Mouse (Mus musculus) adrenal gland, adult 8-10 months (tissue): ENCODE data around the gene Trim41. TPM values are rescaled to one million over a fixed set of nuclear protein-coding genes. Genes with fewer than 3 reads are reported as not detected.

ENCODE experiments used
- DNase-seq: peaks from one replicate; pipeline ENCODE4 v3.0.0; 2022
- total RNA-seq, 4 experiments: library from RNA; stranded (reverse); gene quantifications; 2 replicates each; pipeline ENCODE4 v1.2.4; 2022

Gene Trim41
- total RNA-seq, 4 experiments from 2014 or later = 35.5 to 69.9 (median 49.8) TPM

DNA sequence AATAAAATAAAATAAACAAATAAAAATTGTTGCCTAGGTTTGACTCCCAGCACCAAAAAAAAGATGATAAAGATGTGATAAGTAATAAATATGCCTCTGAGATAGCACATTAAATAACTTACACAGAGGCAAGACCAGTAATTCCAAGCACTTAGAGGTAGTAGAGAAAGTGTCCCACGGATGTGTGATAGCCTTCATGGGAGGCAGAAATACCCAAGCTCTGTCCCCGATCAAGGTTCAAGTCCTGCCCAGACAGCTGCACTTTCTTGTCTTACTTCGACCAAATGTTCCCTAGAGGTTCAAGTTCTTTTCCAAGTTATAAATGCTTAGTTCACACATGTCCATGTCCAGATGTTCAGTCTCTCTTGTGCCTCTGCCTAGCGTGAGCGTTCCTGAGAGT is 27.9 kb downstream of the Trim41 start:
- no peak for DNase-seq

DNA sequence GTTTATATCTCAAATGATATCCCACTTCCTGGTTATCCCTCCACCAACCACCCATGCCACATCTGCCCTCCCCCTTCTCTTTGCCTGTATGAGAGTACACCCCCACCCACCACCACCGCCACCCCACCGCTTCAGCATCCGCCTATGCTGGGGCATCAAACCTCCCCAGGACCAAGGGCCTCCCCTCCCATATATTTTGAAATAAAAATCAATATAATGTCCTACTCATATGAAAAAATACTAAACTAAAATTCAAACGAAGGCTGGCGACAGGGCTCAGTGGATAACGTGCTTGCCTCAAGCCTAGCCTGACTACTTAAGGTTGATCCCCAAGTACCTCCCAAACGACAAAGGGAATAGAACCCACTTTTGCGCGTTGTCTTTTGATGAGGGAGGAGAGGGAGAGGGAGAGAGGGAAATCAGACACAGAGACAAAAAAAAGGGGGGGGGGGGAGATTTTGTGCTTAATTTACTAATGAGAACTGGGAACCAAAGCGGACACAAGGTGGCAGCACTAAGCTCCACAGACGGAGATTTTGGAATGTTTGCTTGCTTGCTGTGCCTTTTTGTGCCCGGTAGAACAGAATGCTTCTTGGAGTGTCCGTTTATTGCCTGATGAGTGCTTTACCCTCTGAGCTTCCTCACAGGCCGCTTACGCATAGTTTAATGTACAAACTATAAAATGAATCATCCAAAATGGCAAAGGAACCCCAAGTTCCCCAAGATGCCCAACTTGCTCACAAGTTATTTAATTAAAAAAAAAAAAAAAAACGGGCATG is 28.7 kb downstream of the Trim41 start:
- DNase-seq = peak; percentile 49

DNA sequence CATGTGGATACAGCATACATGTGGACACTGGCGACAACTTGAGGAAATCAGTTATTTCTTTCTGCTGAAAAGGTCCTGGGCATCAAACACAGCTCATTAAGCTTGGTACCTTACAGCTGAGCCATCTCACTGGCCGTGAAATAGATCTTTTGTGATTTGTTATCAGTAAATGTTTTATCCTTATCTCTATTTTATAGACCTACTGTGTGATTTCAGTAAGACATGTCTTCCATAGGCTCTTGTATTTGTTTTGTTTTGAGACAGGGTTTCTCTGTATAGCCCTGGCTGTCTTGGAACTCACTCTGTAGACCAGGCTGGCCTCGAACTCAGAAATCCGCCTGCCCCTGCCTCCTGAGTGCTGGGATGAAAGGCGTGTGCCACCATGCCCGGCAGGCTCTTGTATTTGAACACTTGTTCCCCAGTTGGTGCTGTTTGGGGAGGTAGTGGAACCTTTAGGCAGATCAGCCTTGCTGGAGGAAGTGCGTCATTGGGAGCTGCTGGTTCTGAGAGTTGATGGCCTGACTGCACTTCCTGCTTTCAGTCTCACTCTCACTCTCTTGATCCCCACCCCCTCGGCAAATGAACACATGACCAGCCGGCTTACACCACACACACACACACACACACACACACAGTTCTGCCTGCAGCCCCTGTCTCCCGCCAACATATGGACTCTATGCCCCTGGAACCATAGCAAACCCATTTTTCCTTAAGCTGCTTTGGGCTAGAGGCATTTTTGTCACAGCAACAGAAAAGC is 29.5 kb downstream of the Trim41 start:
- no peak for DNase-seq

DNA sequence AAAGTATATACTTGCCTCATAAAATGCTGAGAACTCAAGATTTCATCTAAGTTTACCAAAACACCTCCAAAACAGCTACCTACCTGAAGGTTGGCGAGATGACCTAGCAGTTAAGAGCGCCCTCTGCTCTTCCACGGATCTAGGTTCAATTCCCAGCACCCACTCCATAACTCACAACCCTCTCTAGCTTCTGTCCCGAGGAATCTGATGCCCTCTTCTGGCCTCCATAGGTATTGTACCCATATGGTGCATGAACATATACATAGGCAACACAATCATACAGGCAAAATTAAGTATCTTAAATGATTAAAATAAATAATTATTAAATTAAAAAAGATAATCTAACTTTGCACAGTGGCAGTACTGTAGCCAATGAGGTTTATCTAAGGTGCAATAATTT is 34.9 kb downstream of the Trim41 start:
- DNase-seq = no peak

DNA sequence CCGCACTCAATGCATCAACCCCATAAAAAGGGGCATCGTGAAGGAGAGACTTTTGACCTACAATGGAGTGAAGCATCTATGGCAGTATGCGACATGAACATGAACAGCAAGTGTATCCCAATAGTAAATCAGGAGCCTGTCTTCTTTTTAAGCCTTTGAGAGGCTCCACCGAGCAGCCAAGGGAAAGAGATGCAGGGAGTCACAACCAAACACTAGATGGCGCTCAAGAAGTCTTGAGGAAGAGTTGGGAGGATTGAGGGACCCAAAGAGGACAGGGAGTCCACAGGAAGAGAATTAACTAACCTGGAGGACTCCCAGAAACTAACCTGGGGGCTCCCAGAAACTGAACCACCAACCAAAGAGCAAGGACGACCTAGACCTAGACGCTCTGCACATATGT is 37.7 kb downstream of the Trim41 start:
- no peak for DNase-seq

DNA sequence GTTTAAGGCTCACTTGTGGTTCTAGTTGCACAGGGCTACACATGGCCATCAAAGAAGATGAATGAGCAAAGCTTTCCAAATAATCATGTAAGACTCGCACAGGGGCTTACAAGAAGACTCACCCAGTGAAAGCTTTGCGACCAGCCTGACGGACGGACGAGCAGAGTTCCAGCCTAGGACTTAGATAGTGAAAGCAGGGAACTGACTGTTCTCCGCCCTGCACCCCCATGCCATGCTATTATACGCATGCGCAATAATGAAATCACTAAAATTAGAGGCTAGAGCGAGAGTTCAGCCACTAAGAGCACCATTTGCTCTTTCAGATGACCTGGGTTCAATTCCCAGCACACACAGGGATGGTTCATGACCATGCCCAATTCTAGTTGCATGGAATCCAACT is 39.9 kb downstream of the Trim41 start:
- DNase-seq = no peak

DNA sequence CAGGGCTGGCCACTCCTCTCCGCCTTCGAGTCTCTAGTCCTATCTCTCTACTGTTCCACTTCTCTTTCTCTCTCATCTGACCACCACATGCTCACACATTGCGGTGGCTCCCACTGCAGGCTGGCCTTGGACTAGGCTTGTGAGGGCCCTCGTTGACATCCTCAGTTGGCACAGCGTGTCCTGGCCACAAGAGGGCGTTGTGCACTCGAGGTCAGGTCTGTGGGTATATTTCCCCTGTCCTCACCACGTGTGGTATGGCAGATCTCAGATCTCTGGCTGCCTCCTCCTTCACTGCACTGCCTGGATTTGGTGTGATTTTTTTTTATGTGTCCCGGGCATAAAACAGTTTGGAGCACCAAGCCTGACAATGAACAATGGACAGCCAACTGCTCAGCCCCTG is 40.5 kb downstream of the Trim41 start:
- DNase-seq = no peak

DNA sequence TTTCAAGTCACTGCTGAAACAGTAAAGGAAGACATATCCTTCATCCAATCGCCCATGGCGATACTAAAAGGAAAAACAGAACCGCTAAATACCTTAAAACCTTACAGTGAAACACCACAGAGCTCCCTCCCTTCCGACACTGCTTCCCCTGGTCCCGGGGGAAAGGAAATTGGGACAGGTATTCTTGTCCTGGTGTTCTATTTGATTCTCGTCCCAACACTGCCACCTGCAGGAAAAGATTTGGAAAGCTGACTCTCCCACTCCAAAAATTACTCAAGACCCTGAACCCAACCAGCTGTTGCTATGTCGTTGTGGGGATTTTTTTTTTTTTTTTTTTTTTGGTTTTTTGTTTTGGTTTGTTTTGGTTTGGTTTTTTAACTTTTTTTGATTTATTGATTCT is 41.7 kb downstream of the Trim41 start:
- DNase-seq = no peak

DNA sequence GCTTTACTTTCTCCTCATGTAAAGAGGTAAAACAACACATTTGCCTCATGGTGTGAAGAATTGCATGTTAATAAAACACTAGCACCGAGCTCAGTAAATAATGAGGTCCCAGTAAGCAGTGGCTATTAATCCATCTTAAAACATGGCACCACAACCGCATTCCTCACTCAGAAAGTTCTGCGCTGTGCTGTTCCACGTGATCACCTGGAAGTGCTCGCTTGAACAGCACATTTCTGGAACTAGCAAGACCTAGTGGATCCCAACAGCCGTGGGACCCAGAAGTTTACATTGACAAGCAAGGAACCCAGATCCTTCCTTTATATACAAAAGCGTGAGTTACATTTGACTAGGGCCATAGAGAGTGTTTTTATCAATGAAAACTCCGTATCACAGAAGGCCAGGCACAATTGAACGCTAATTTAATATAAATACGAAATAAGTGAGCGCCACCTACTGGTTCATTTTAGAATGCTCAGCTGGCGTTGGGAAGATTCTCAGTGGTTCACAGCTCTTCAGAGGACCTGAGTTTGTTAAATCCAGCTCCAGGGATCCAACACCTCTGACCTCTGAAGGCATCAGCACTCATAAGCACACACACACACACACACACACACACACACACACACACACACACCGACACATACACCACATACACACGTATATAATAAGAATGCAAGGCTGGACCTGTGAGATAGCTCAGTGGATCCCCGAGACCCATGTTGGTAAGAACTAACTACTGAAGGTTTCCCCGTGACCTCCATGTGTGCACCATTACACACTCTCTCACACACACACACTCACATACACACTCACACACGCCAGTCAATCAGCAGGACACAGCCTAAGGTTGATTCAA is 42.5 kb downstream of the Trim41 start:
- no peak for DNase-seq

DNA sequence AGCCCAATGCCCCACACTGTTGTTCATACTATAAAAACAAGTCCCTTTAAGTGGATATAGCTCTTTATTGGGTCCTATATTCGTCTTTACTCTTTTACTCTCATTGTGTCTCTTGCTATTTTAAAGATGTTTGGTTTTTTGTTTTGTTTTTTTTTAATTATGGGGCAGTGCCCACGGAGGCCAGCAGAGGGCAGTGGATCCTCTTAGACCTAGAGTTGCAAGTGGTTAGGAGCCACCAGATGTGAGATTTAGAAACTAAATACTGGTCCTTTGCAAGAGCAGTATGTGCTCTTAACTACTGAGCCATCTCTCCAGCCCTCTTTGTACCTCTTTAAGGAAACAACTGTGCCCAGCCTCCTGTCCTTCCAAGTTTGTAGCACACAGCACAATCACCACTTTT is 45.5 kb downstream of the Trim41 start:
- no peak for DNase-seq

DNA sequence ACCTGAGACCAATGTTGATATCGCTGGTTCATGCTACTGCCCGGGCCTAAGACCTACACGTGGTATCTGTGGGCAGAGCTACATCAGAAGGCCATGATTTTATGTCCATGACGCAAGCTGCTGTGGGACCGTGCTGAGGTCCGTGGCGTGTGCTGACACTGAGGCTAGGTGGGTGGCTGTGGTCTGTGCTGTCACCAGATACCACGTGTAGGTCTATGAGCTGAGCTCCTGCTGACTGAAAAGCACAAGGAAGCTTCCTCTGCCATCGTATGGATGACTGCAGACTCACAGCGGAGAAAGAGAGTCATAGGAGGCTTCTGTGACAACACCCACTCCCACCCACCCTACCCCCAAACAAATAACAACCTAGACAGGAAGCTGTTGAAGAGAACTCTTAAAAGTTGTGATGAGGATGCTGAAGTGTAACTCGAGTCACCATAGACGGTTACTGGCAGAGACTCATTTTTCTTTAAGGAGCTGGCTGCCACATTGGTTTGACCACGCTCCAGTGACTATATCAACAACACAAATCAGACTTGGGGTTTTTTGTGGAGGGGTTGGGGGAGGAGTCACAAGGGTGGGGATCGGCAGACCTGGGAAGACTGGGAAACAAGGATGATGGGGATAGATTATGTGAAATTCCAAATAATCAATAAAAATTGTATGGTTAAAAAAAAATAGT is 49.8 kb downstream of the Trim41 start:
- no peak for DNase-seq

DNA sequence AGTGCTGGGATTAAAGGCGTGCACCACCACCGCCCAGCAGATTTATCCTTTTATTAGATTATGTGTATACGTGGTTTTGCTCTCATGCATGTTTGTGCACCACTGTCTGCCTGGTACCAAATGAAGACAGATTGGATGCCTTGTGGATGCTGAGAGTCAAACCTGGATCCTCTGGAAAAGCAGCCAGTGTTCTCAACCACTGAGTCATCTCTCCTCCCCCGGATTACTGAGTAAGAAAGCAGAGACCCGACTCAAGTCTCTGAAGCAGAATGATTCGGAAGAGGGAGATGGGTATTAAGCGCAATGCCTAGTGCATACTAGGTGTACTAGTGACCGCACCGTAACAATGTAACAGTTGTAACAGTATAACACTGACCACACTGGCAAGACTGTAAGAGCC is 53.0 kb downstream of the Trim41 start:
- no peak for DNase-seq

DNA sequence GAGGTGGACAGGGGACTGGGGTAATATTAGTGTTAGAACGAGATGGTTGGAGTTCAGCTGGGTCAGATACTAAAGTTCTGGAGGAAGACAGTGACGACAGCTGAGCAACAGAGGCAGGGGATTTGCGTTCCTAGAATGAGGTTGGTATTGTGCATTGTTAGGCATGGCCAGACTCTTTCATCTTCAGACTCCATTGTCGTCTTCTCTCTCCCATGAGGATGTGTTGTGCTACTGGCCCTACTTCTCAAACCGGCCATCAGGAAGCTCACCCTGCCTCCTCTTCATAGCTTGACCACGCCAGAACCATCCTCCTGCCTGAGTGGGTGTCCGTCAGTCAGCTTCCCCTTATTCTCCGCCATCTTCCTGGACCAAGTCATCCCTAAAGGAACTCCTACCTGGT is 58.1 kb downstream of the Trim41 start:
- DNase-seq = no peak

Other genes starting within 250 kb of the Trim41 start
- gene Rack1, start 17.0 kb downstream of the Trim41 start, total RNA-seq = 100 to 1,000 TPM; 568 to 660 (median 629) TPM
- gene Trim7, start 8.8 kb upstream of the Trim41 start, total RNA-seq = 10 to 100 TPM; 10.1 to 14.9 (median 10.9) TPM
- gene Gm12184, start 9.3 kb upstream of the Trim41 start, total RNA-seq = 1 to 10 TPM; 2.9 to 3.5 (median 3.3) TPM
- gene Irgm1, start 54.3 kb upstream of the Trim41 start, total RNA-seq = 10 to 100 TPM; 21.0 to 26.7 (median 25.2) TPM
- 1 to 10 TPM; 1.4 to 2.8 (median 2.6) TPM for gene Gm5431, start 84.9 kb upstream of the Trim41 start, total RNA-seq
- gene Psme2b, start 128.8 kb upstream of the Trim41 start, total RNA-seq = 10 to 100 TPM in 1 of 4 experiments, 1 to 10 TPM in 3; 6.8 to 10.7 (median 8.6) TPM
- under 1 TPM in 3 of 4 experiments, not detected in 1; 0.11 to 0.14 (median 0.12) TPM for gene Olfr56, start 161.5 kb upstream of the Trim41 start, total RNA-seq
- gene 9930111J21Rik1, start 162.0 kb upstream of the Trim41 start, total RNA-seq = 1 to 10 TPM; 2.3 to 4.5 (median 3.0) TPM
- 1 to 10 TPM; 2.3 to 4.4 (median 3.2) TPM for gene Gm12185, start 174.9 kb upstream of the Trim41 start, total RNA-seq
- gene Tgtp1, start 176.8 kb upstream of the Trim41 start, total RNA-seq = 1 to 10 TPM; 3.2 to 5.3 (median 4.2) TPM
- gene 9930111J21Rik2, start 233.9 kb upstream of the Trim41 start, total RNA-seq = 1 to 10 TPM; 3.1 to 6.9 (median 3.9) TPM
- gene Tgtp2, start 246.9 kb upstream of the Trim41 start, total RNA-seq = 1 to 10 TPM; 1.5 to 6.8 (median 3.8) TPM